Mouse (Mus musculus) lung, embryonic 16.5 days (tissue): Measurements from ENCODE around the gene Gamt. TPM values are rescaled to one million over a fixed set of nuclear protein-coding genes. Genes with fewer than 3 reads are reported as not detected.

ENCODE experiments used
- ATAC-seq: fragments of 200-750 bp; cut with Nextera tagmentation; 2 replicates; pipeline ENCODE4 v1.8.0; 2017; ENCODE audit warnings: low read depth, mild to moderate bottlenecking, moderate library complexity
- H3K27ac ChIP-seq: fragments of 300-500 bp; sonication (generic); 2 replicates; pipeline ENCODE4 v1.5.1; 2014; ENCODE audit warnings: mild to moderate bottlenecking, control low read depth, low read length
- H3K27me3 ChIP-seq: fragments of 300-500 bp; sonication (generic); 2 replicates; pipeline ENCODE4 v1.6.1; 2014; ENCODE audit warnings: low read depth, low read length, mixed read lengths; ENCODE audit not compliant: control insufficient read depth, insufficient read depth
- H3K36me3 ChIP-seq: fragments of 300-500 bp; sonication (generic); 2 replicates; pipeline ENCODE4 v1.6.1; 2014; ENCODE audit warnings: low read length; ENCODE audit not compliant: control insufficient read depth, insufficient read depth
- H3K4me1 ChIP-seq: fragments of 300-500 bp; sonication (generic); replicated peaks from 2 replicates; pipeline ENCODE4 v1.6.1; 2014; ENCODE audit warnings: low read length, mixed read lengths; ENCODE audit not compliant: control insufficient read depth, insufficient read depth
- H3K4me2 ChIP-seq: fragments of 300-500 bp; sonication (generic); 2 replicates; pipeline ENCODE4 v1.6.1; 2014; ENCODE audit warnings: low read depth, low read length, control low read depth
- H3K4me3 ChIP-seq: fragments of 300-500 bp; sonication (generic); 2 replicates; pipeline ENCODE4 v1.5.1; 2014; ENCODE audit warnings: mild to moderate bottlenecking, low read length, control low read depth
- H3K9ac ChIP-seq: fragments of 300-500 bp; sonication (generic); 2 replicates; pipeline ENCODE4 v1.6.1; 2014; ENCODE audit warnings: low read length, control low read depth
- H3K9me3 ChIP-seq: fragments of 300-500 bp; sonication (generic); 2 replicates; pipeline ENCODE4 v1.6.1; 2016; ENCODE audit warnings: low read length; ENCODE audit not compliant: control insufficient read depth
- WGBS: fragments of 180-500 bp; shearing (Covaris S2); extraction: QIAGEN DNeasy Blood & Tissue Kit; methylation state at CpG from one replicate; pipeline ENCODE4 v1.1.7; 2014; 5-methylcytosine and 5-hydroxymethylcytosine counted together
- polyA plus RNA-seq: library from polyadenylated mRNA; unstranded; fragments of >200 nt; fragmentation: Nextera tagmentation; extraction: Ambion mirVana; gene quantifications from 2 replicates; pipeline ENCODE4 v1.2.1, GENCODE M21; 2015

Gamt gene
- polyA plus RNA-seq, 1 experiment from 2014 or later, result 27.5 TPM

DNA sequence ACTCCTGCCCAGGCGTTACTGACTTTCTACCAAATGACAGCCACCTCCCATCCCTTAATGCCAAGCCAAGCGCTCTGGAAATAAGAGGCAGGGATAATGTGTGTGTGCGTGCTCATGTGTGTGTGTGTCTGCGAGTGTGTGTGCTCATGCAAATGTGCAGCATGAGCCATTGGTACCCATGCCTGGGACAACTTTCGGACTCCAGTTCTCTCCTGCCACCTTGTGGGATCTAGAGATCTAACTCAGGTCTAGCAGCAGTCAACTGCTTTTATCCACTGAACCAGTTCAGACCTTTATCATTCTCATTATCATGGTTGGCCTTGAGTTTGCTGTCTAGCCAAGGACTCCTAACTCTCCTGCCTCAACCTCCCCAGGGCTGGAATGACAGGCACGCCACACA, 13.0 kb downstream of the Gamt start:
- WGBS, result 47% methylated on average over 6 of the region's 6 CpGs
- no peaks in the 10 kb centered on the region for H3K27me3 ChIP-seq
- no peak overlapping the region for H3K27ac ChIP-seq
- H3K9ac ChIP-seq, result no peak overlapping the region
- H3K4me1 ChIP-seq, result peaks cover 9% of the 10 kb centered on the region
- H3K4me2 ChIP-seq, result no peak overlapping the region
- H3K9me3 ChIP-seq, result no peaks in the 10 kb centered on the region
- no peak overlapping the region for H3K4me3 ChIP-seq
- no peak for ATAC-seq
- H3K36me3 ChIP-seq, result peaks cover 17% of the 10 kb centered on the region

DNA sequence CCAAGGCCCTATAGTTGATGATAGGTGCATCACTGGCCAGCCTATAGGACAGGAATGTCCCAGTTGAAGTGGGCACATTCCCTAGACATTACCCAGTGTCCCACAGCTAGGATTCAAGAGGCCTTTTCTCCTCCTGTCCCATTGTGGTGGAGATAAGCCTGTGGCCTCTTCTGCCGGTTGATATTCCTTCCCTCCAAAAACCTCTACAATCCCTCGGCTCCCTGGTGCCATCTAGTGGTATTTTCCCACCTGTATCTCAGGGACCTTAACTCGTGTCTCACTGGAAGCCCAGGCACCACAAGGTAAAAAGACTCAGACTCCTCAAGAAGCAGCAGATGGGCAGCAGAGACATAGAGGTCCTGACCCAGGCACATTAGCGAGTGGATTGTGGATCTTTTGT, 15.2 kb downstream of the Gamt start:
- Histone ChIP-seq H3K4me1 (peaks cover 8% of the 10 kb centered on the region), H3K27ac (no peak overlapping the region), H3K27me3 (no peaks in the 10 kb centered on the region), H3K36me3 (peaks cover 38% of the 10 kb centered on the region), H3K9ac (peak overlapping the region; percentile 13; the same call in 1 of the 2 replicates), H3K4me3 (no peak overlapping the region), H3K4me2 (no peak overlapping the region), H3K9me3 (no peaks in the 10 kb centered on the region)
- 2% methylated on average over 4 of the region's 4 CpGs for WGBS
- ATAC-seq, result no peak

DNA sequence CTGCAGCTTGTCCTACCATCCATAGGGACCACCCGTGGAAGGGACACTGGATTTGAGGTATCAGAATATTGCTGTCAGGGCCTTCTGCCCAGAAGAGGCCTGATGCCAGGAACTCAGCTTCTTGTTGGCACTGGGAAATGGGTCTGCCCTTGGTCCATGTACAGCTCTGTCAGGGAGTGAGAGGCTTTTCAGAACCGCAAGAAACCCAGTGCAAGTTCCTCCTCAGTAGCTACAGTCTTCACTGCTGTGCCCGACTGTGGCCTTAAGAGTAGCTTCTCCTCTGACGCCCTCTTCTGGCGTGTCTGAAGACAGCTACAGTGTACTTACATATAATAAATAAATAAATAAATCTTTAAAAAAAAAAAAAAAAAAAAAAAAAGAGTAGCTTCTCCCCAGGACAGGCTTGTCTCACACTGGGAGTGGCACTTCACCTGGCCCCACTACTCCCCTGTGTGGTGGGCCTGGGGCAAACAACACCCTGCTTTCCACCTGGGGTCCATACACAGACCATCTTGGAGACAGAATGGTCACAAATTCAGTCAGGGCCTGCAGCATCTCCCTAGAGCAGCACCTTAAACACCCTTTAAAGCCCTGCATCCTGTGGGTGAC, 15.9 kb downstream of the Gamt start:
- H3K4me3 ChIP-seq, result no peak overlapping the region
- no peak for ATAC-seq
- 36% methylated on average over 5 of the region's 5 CpGs for WGBS
- no peak overlapping the region for H3K27ac ChIP-seq
- H3K9ac ChIP-seq, result 0 out of 2 replicates have a peak overlapping the region, but pooled peaks have one; percentile 10
- H3K4me1 ChIP-seq, result peaks cover under 1% of the 10 kb centered on the region
- H3K36me3 ChIP-seq, result peaks cover 45% of the 10 kb centered on the region
- H3K27me3 ChIP-seq, result no peaks in the 10 kb centered on the region
- H3K9me3 ChIP-seq, result no peaks in the 10 kb centered on the region
- no peak overlapping the region for H3K4me2 ChIP-seq

DNA sequence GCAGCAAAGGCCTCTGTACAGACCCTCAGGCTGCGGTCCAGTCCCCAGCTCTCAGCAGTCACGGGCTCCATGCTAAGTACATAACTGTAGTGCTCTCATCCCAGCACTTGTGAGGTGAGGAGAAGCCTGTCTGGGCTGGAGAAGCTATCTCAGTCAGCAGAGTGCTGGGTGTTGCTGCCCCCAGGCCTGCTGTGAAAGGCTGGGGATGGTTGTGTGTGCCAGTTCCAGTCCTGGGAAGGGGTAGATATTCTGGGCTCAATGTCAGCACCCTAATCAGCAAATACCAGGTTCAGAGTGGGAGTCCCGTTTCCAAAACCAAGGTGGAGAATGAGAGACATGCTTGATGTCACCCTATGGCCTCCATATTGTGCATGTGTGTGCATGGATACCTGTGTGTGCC, 18.2 kb downstream of the Gamt start:
- ATAC-seq, result no peak
- no peak overlapping the region for H3K4me2 ChIP-seq
- no peak overlapping the region for H3K27ac ChIP-seq
- no peaks in the 10 kb centered on the region for H3K9me3 ChIP-seq
- H3K4me1 ChIP-seq, result no peaks in the 10 kb centered on the region; the same call in 1 of the 2 replicates
- 66% methylated on average over 3 of the region's 3 CpGs for WGBS
- no peak overlapping the region for H3K9ac ChIP-seq
- peaks cover 63% of the 10 kb centered on the region for H3K36me3 ChIP-seq
- no peak overlapping the region for H3K4me3 ChIP-seq
- H3K27me3 ChIP-seq, result no peaks in the 10 kb centered on the region

DNA sequence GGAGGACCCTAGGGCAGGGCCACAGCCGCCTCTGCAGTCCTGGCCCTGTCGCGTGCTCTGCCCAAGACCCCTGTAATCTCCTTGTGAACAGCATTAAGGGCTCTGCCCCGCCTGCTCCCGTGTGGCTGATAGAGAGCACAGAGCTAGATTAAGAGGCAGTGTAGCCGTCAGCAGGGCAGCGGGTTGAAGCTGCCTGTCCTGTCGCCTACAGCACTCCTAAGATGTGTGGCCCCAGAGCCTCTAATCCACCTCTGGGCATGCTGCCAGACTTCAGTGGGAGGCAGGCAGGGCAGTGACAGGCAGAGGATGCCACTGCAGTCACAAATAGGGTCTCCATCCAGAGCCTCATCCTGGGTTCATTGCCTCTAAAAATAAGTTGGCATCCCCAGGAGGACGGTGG, 18.7 kb downstream of the Gamt start:
- H3K27ac ChIP-seq, result no peak overlapping the region
- no peaks in the 10 kb centered on the region for H3K9me3 ChIP-seq
- WGBS, result 64% methylated on average over 9 of the region's 9 CpGs
- H3K9ac ChIP-seq, result no peak overlapping the region
- no peak for ATAC-seq
- H3K4me1 ChIP-seq, result no peaks in the 10 kb centered on the region; the same call in 1 of the 2 replicates
- no peaks in the 10 kb centered on the region for H3K27me3 ChIP-seq
- no peak overlapping the region for H3K4me2 ChIP-seq
- peaks cover 68% of the 10 kb centered on the region for H3K36me3 ChIP-seq
- no peak overlapping the region for H3K4me3 ChIP-seq

DNA sequence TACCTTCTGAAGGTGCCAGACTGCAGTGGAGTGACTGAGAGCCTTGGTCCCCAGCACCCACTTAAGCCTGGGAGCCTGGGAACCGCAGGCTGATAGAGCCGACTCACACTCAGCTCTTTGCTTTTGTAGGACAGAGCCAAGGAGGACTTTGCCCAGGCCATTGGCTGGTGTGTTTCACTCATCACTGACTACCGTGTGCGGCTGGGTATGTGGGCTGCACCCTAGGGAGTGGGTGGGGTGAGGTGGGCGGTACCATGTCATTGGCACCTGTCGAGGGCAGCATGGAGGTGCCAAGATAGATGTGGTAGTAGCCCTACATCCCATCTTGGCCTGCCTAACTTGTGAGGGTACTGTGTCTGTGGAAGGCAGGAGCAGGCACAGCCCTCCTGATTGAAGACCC, 21.0 kb downstream of the Gamt start:
- ATAC-seq, result no peak
- WGBS, result 81% methylated on average over 6 of the region's 6 CpGs
- Histone ChIP-seq H3K4me2 (no peak overlapping the region), H3K27me3 (no peaks in the 10 kb centered on the region), H3K27ac (no peak overlapping the region), H3K4me3 (no peak overlapping the region), H3K9ac (no peak overlapping the region), H3K9me3 (no peaks in the 10 kb centered on the region), H3K36me3 (peaks cover 85% of the 10 kb centered on the region), H3K4me1 (no peaks in the 10 kb centered on the region)

DNA sequence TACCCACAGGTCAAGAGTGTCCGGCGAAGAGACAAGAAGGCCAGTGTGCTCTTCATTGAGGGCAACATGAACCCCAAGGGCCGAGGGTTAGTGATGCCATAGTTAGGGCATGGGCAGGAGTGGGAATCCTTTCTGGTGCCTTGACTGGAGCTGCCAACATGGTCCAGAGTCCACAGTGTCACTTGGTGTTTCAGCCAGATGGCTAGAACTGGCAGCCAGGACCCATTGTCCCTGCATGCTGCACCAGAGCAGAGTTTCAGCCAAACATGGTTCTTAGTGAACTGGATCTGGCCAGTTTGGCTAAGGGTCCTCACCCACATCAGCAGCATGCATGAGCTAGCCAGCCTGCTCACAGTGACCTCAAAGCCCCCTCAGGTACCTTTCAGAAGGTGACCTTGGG, 22.5 kb downstream of the Gamt start:
- Histone ChIP-seq H3K27ac (no peak overlapping the region), H3K36me3 (peaks cover 87% of the 10 kb centered on the region), H3K27me3 (no peaks in the 10 kb centered on the region), H3K9me3 (no peaks in the 10 kb centered on the region), H3K4me2 (no peak overlapping the region), H3K9ac (no peak overlapping the region), H3K4me1 (no peaks in the 10 kb centered on the region; the same call in 1 of the 2 replicates), H3K4me3 (no peak overlapping the region)
- WGBS, result 89% methylated on average over 3 of the region's 3 CpGs
- ATAC-seq, result no peak

DNA sequence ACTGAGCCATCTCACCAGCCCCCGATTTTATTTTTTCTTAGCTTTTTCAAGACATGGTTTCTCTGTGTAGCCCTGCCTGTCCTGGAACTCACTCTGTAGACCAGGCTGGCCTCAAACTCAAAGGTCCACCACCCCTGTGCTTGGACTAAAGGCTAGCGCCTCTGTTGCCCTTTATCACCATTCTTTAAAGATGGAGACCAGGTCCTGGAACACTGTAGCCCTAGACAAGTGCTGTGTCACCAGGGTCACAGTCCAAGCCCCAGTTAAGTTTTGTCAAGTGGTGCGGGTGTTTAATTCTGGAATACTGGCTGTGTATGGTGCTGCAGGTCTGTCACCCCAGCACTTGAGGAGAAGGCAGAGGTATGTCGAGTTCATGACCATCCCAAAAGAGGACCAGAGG, 23.8 kb downstream of the Gamt start:
- Histone ChIP-seq H3K4me3 (no peak overlapping the region), H3K4me2 (no peak overlapping the region), H3K27ac (no peak overlapping the region), H3K27me3 (no peaks in the 10 kb centered on the region), H3K9me3 (no peaks in the 10 kb centered on the region), H3K4me1 (peaks cover 4% of the 10 kb centered on the region; the same call in 1 of the 2 replicates), H3K9ac (no peak overlapping the region), H3K36me3 (peaks cover 87% of the 10 kb centered on the region)
- 87% methylated on average over 4 of the region's 4 CpGs for WGBS
- ATAC-seq, result no peak

DNA sequence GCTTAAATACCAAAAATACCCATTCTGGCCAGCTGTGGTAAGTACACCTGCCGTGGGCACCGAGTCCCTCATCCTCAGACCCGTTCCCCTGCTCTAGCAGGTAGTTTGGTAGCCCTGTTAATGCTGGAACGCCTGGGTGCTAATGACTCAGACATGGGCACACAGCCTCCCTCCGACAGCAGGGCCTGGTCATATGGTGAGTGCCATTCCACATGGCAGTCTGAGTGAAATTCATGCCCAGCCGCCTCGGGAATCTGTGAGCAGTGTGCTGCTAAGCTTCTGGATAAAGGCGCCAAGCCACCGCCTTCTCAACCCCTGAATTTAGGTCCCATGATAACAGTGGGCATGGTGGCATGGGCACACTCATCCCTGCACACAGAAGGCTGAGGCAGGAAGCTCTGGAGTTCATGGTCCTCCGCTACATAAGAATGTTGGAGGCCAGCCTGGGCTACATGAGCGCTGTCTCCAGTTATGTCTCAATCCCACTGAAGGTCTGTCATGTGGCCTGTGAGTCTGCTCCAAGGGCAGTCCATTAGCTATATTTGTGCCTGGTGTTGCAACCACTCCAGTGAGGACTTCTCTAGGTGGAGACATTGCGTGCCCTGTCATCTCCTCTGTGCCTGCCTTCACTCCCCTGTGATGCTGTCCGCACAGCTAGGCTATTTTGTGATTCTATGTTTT, 24.5 kb downstream of the Gamt start:
- WGBS, result 93% methylated on average over 13 of the region's 13 CpGs
- Histone ChIP-seq H3K4me2 (no peak overlapping the region), H3K4me1 (peaks cover 4% of the 10 kb centered on the region; the same call in 1 of the 2 replicates), H3K27me3 (no peaks in the 10 kb centered on the region), H3K9ac (no peak overlapping the region), H3K9me3 (no peaks in the 10 kb centered on the region), H3K4me3 (no peak overlapping the region), H3K36me3 (peaks cover 84% of the 10 kb centered on the region), H3K27ac (no peak overlapping the region)
- no peak for ATAC-seq
